Mouse (Mus musculus) lung, postnatal 0 days (tissue): ENCODE data around the gene Bax.

Experiments used
- CTCF ChIP-seq: IDR thresholded peaks from 2 replicates; pipeline ENCODE4 v1.5.1; 2016; ENCODE audit warnings: antibody characterized with exemption, mild to moderate bottlenecking
- EP300 ChIP-seq: IDR thresholded peaks from 2 replicates; pipeline ENCODE4 v1.6.1; 2016; ENCODE audit warnings: antibody characterized with exemption, mild to moderate bottlenecking, control low read depth

DNA sequence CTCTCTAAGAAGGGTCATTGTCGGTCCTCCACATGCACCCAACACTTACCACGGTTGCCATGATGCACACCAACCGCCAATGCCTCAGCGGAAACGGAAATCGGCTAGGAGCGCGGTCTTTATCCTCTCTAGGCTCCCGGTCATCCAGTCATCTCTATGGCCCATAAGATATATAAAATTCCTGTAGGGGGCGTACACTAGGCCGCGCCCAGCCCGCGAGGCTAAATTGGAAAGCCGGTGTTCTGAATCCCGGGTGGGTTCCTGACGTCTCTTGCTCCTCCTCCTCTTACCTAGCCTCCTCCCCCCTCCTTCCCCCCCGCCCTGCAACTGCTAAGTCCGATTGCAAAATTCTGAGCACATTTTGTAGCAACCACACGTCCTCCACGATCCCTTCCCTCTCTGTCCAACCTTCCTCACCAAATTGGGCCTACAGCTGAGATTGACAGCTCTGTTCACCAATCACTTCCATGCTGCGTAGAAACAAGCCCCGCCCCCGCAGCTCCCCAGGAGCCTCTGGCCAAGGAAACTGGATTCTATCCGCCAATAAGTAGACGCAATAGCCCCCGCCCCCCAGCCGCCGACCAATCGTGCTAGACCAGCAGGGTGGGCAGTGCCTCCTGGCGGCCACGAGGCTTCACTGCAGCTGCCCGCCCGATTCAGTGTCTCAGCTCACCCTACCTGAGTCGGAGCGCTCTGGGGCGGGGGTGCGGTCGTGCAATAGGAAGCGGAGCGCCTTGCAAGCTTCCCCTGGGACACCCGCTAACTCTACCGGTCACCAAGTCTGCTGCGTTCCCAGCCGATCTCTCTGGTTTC is 32.3 kb downstream of the Bax start, which contains the start of gene Gys1:
- peak; percentile 98 for TF ChIP-seq CTCF
- peak; percentile 81 for TF ChIP-seq EP300
